Mouse (Mus musculus) stomach, embryonic 16.5 days (tissue): ENCODE measurements around the gene Cntn6. TPM values are rescaled to one million over a fixed set of nuclear protein-coding genes. Genes with fewer than 3 reads are reported as not detected.

Experiments used
- ATAC-seq: fragments of 200-750 bp; cut with Nextera tagmentation; 2 replicates; pipeline ENCODE4 v1.8.0; 2017; ENCODE audit warnings: moderate number of reproducible peaks, moderate TSS enrichment; ENCODE audit not compliant: insufficient read depth, low FRiP score
- H3K27ac ChIP-seq: fragments of 300-500 bp; sonication (generic); 2 replicates; pipeline ENCODE4 v1.5.1; 2014; ENCODE audit warnings: low read length
- H3K27me3 ChIP-seq: fragments of 300-500 bp; sonication (generic); 2 replicates; pipeline ENCODE4 v1.6.1; 2014; ENCODE audit warnings: low read length, control low read depth, mixed read lengths; ENCODE audit not compliant: control insufficient read depth, insufficient read depth
- H3K36me3 ChIP-seq: fragments of 300-500 bp; sonication (generic); 2 replicates; pipeline ENCODE4 v1.6.1; 2014; ENCODE audit warnings: low read length; ENCODE audit not compliant: control insufficient read depth, insufficient read depth
- H3K4me1 ChIP-seq: fragments of 300-500 bp; sonication (generic); 2 replicates; pipeline ENCODE4 v1.6.1; 2014; ENCODE audit warnings: low read length, control low read depth, mixed read lengths; ENCODE audit not compliant: control insufficient read depth, insufficient read depth
- H3K4me2 ChIP-seq: fragments of 300-500 bp; sonication (generic); 2 replicates; pipeline ENCODE4 v1.6.1; 2014; ENCODE audit warnings: low read depth, low read length, mixed read lengths
- H3K4me3 ChIP-seq: fragments of 300-500 bp; sonication (generic); replicated peaks from 2 replicates; pipeline ENCODE4 v1.5.1; 2014; ENCODE audit warnings: mild to moderate bottlenecking, low read length
- H3K9ac ChIP-seq: fragments of 300-500 bp; sonication (generic); 2 replicates; pipeline ENCODE4 v1.6.1; 2014; ENCODE audit warnings: low read length
- H3K9me3 ChIP-seq: fragments of 300-500 bp; sonication (generic); replicated peaks from 2 replicates; pipeline ENCODE4 v1.6.1; 2016; ENCODE audit warnings: low read length, control low read depth; ENCODE audit not compliant: control insufficient read depth
- WGBS: fragments of 180-500 bp; shearing (Covaris S2); extraction: QIAGEN DNeasy Blood & Tissue Kit; methylation state at CpG from one replicate; pipeline ENCODE4 v1.1.7; 2014; 5-methylcytosine and 5-hydroxymethylcytosine counted together
- polyA plus RNA-seq: library from polyadenylated mRNA; unstranded; fragments of >200 nt; fragmentation: Nextera tagmentation; extraction: Ambion mirVana; gene quantifications from 2 replicates; pipeline ENCODE4 v1.2.1, GENCODE M21; 2015

Cntn6 gene
- polyA plus RNA-seq, 1 experiment from 2014 or later: 0.76 TPM

- no peak for ATAC-seq
- H3K4me3 ChIP-seq: no peak overlapping the region
- WGBS: 65% methylated on average over 2 of the region's 2 CpGs
- no peak overlapping the region for H3K4me2 ChIP-seq
- H3K27me3 ChIP-seq: no peaks in the 10 kb centered on the region
- H3K36me3 ChIP-seq: no peaks in the 10 kb centered on the region
- no peaks in the 10 kb centered on the region for H3K9me3 ChIP-seq
- H3K4me1 ChIP-seq: no peaks in the 10 kb centered on the region
- H3K27ac ChIP-seq: no peak overlapping the region
- no peak overlapping the region for H3K9ac ChIP-seq
Observed at GRCm38 (mm10) chr6:104600838-104601397, 108.3 kb downstream of the Cntn6 start.

- H3K9me3 ChIP-seq: no peaks in the 10 kb centered on the region
- H3K36me3 ChIP-seq: no peaks in the 10 kb centered on the region
- no peak overlapping the region for H3K27ac ChIP-seq
- H3K9ac ChIP-seq: no peak overlapping the region
- no peaks in the 10 kb centered on the region for H3K4me1 ChIP-seq
- H3K27me3 ChIP-seq: no peaks in the 10 kb centered on the region
- no peak overlapping the region for H3K4me2 ChIP-seq
- ATAC-seq: no peak
- no peak overlapping the region for H3K4me3 ChIP-seq
Observed at GRCm38 (mm10) chr6:104602894-104603293, 110.3 kb downstream of the Cntn6 start.

GRCm38 (mm10) chr6:104603371-104603770 is 110.8 kb downstream of the Cntn6 start:
- Histone ChIP-seq H3K4me1 (no peaks in the 10 kb centered on the region), H3K9me3 (no peaks in the 10 kb centered on the region), H3K9ac (no peak overlapping the region), H3K4me3 (no peak overlapping the region), H3K27ac (no peak overlapping the region), H3K36me3 (no peaks in the 10 kb centered on the region), H3K4me2 (no peak overlapping the region), H3K27me3 (no peaks in the 10 kb centered on the region)
- ATAC-seq: no peak
- 62% methylated on average over 4 of the region's 4 CpGs for WGBS

GRCm38 (mm10) chr6:104605214-104605613 is 112.6 kb downstream of the Cntn6 start:
- ATAC-seq: no peak
- no peaks in the 10 kb centered on the region for H3K27me3 ChIP-seq

GRCm38 (mm10) chr6:104653518-104653917 is 160.9 kb downstream of the Cntn6 start:
- Histone ChIP-seq H3K4me1 (no peaks in the 10 kb centered on the region), H3K36me3 (no peaks in the 10 kb centered on the region), H3K27me3 (no peaks in the 10 kb centered on the region), H3K9me3 (no peaks in the 10 kb centered on the region), H3K9ac (no peak overlapping the region), H3K27ac (no peak overlapping the region), H3K4me3 (no peak overlapping the region), H3K4me2 (no peak overlapping the region)
- no peak for ATAC-seq
- WGBS: 60% methylated on average over 3 of the region's 3 CpGs

More at GRCm38 (mm10) chr6:104605214-104605613, 112.6 kb downstream of the Cntn6 start:
- Histone ChIP-seq H3K4me3 (no peak overlapping the region), H3K9ac (no peak overlapping the region), H3K4me1 (no peaks in the 10 kb centered on the region), H3K27ac (no peak overlapping the region), H3K9me3 (no peaks in the 10 kb centered on the region), H3K4me2 (no peak overlapping the region), H3K36me3 (no peaks in the 10 kb centered on the region)
- 53% methylated on average over 3 of the region's 3 CpGs for WGBS

GRCm38 (mm10) chr6:104668701-104669100 is 176.1 kb downstream of the Cntn6 start:
- no peak overlapping the region for H3K4me3 ChIP-seq
- H3K27ac ChIP-seq: no peak overlapping the region
- H3K4me1 ChIP-seq: no peaks in the 10 kb centered on the region
- no peak overlapping the region for H3K9ac ChIP-seq
- H3K27me3 ChIP-seq: no peaks in the 10 kb centered on the region
- 89% methylated on average over 2 of the region's 2 CpGs for WGBS
- H3K4me2 ChIP-seq: no peak overlapping the region
- ATAC-seq: no peak
- H3K9me3 ChIP-seq: no peaks in the 10 kb centered on the region
- H3K36me3 ChIP-seq: no peaks in the 10 kb centered on the region

GRCm38 (mm10) chr6:104674249-104674648 is 181.7 kb downstream of the Cntn6 start:
- Histone ChIP-seq H3K27me3 (no peaks in the 10 kb centered on the region), H3K9me3 (no peaks in the 10 kb centered on the region), H3K27ac (no peak overlapping the region), H3K36me3 (no peaks in the 10 kb centered on the region), H3K4me1 (no peaks in the 10 kb centered on the region), H3K4me3 (no peak overlapping the region), H3K9ac (no peak overlapping the region), H3K4me2 (no peak overlapping the region)
- no peak for ATAC-seq

GRCm38 (mm10) chr6:104679809-104680495 is 187.4 kb downstream of the Cntn6 start:
- Histone ChIP-seq H3K4me2 (no peak overlapping the region), H3K27me3 (no peaks in the 10 kb centered on the region), H3K9ac (no peak overlapping the region), H3K4me3 (no peak overlapping the region), H3K27ac (no peak overlapping the region), H3K36me3 (no peaks in the 10 kb centered on the region), H3K4me1 (no peaks in the 10 kb centered on the region), H3K9me3 (no peaks in the 10 kb centered on the region)
- no peak for ATAC-seq
- 85% methylated on average over 1 of the region's 1 CpGs for WGBS

- H3K9ac ChIP-seq: no peak overlapping the region
- WGBS: 71% methylated on average over 3 of the region's 3 CpGs
- no peak for ATAC-seq
- H3K4me1 ChIP-seq: no peaks in the 10 kb centered on the region
- H3K4me2 ChIP-seq: no peak overlapping the region
- H3K4me3 ChIP-seq: no peak overlapping the region
- H3K9me3 ChIP-seq: no peaks in the 10 kb centered on the region
- H3K27me3 ChIP-seq: no peaks in the 10 kb centered on the region
- no peak overlapping the region for H3K27ac ChIP-seq
- no peaks in the 10 kb centered on the region for H3K36me3 ChIP-seq
Observed at GRCm38 (mm10) chr6:104687980-104688379, 195.4 kb downstream of the Cntn6 start.
